Mouse (Mus musculus): ENCODE measurements at regions not wholly inside any gene's neighbourhood (a gene's known extent, or its start where the extent isn't known, plus 50 kb on each side); places are given as distances from the start of the nearest gene placed in this dataset.
A peak's percentile ranks its signal among the peaks of the same experiment; 100 is the strongest.

GRCm38 (mm10) chr1:121842381-121843075 is 274.7 kb upstream of the Ddx18 start:
- H3K27me3 ChIP-seq (ENCODE audit: poor library complexity, severe bottlenecking): no peaks in the 10 kb centered on the region
- no peak for DNase-seq (ENCODE audit: extremely low spot score, low spot score)
- WGBS: 64% methylated on average over 3 of the region's 3 CpGs
- H3K27ac ChIP-seq: no peak overlapping the region
- no peaks in the 10 kb centered on the region for H3K9me3 ChIP-seq
- no peak overlapping the region for H3K4me3 ChIP-seq
- no peaks in the 10 kb centered on the region for H3K4me1 ChIP-seq
- H3K36me3 ChIP-seq (replicated peaks): no peaks in the 10 kb centered on the region

GRCm38 (mm10) chr1:121833559-121833958 is 265.8 kb upstream of the Ddx18 start:
- WGBS: 46% methylated on average over 2 of the region's 2 CpGs
- no peak overlapping the region for H3K4me3 ChIP-seq
- H3K4me1 ChIP-seq: no peaks in the 10 kb centered on the region
- H3K36me3 ChIP-seq (replicated peaks): no peaks in the 10 kb centered on the region
- H3K9me3 ChIP-seq: no peaks in the 10 kb centered on the region
- DNase-seq (ENCODE audit: extremely low spot score, low spot score): no peak
- H3K27ac ChIP-seq: no peak overlapping the region
- no peaks in the 10 kb centered on the region for H3K27me3 ChIP-seq (ENCODE audit: poor library complexity, severe bottlenecking)

- Histone ChIP-seq H3K27ac (no peak overlapping the region), H3K4me1 (no peaks in the 10 kb centered on the region), H3K27me3 (ENCODE audit: poor library complexity, severe bottlenecking) (no peaks in the 10 kb centered on the region), H3K36me3 (replicated peaks) (no peaks in the 10 kb centered on the region), H3K4me3 (no peak overlapping the region), H3K9me3 (no peaks in the 10 kb centered on the region)
- 62% methylated on average over 2 of the region's 2 CpGs for WGBS
- no peak for DNase-seq (ENCODE audit: extremely low spot score, low spot score)
Observed at GRCm38 (mm10) chr1:121830242-121830641, 262.5 kb upstream of the Ddx18 start.

GRCm38 (mm10) chr1:121822950-121823349 is 255.2 kb upstream of the Ddx18 start:
- H3K4me1 ChIP-seq: no peaks in the 10 kb centered on the region
- no peaks in the 10 kb centered on the region for H3K27me3 ChIP-seq (ENCODE audit: poor library complexity, severe bottlenecking)
- H3K9me3 ChIP-seq: no peaks in the 10 kb centered on the region
- H3K27ac ChIP-seq: no peak overlapping the region
- H3K36me3 ChIP-seq (replicated peaks): no peaks in the 10 kb centered on the region
- DNase-seq (ENCODE audit: extremely low spot score, low spot score): no peak
- WGBS: 92% methylated on average over 4 of the region's 4 CpGs
- no peak overlapping the region for H3K4me3 ChIP-seq

- H3K4me1 ChIP-seq: no peaks in the 10 kb centered on the region
- no peaks in the 10 kb centered on the region for H3K27me3 ChIP-seq (ENCODE audit: poor library complexity, severe bottlenecking)
- H3K36me3 ChIP-seq (replicated peaks): no peaks in the 10 kb centered on the region
- H3K27ac ChIP-seq: no peak overlapping the region
- WGBS: 76% methylated on average over 2 of the region's 2 CpGs
- H3K4me3 ChIP-seq: no peak overlapping the region
- DNase-seq (ENCODE audit: extremely low spot score, low spot score): no peak
- H3K9me3 ChIP-seq: no peaks in the 10 kb centered on the region
Observed at GRCm38 (mm10) chr1:121803338-121803737, 235.5 kb upstream of the Ddx18 start.

DNA sequence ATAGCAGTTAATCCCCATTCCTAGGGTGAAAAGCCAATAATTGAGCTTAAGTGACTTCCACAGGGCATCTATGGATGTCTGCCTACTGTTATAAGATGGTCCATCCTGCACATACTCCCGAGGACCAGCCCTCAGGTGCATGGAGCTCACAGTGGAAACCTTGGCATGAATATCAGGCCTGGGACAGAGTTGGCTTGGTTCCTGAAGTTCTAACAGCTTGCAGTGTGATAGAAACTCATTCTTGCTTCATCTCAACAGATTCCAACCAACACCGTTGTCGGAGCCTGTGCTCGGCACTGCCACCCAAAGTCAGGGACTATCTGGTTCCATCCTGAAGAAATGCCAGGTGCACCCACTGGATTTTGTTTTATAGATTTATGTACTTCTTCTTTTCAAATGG is 234.7 kb upstream of the Ddx18 start:
- Histone ChIP-seq H3K4me1 (no peaks in the 10 kb centered on the region), H3K27ac (no peak overlapping the region), H3K4me3 (no peak overlapping the region), H3K9me3 (no peaks in the 10 kb centered on the region), H3K36me3 (replicated peaks) (no peaks in the 10 kb centered on the region), H3K27me3 (ENCODE audit: poor library complexity, severe bottlenecking) (no peaks in the 10 kb centered on the region)
- WGBS: 94% methylated on average over 4 of the region's 4 CpGs
- DNase-seq (ENCODE audit: extremely low spot score, low spot score): no peak

GRCm38 (mm10) chr1:121798502-121798901 is 230.7 kb upstream of the Ddx18 start:
- Histone ChIP-seq H3K36me3 (replicated peaks) (no peaks in the 10 kb centered on the region), H3K27me3 (ENCODE audit: poor library complexity, severe bottlenecking) (no peaks in the 10 kb centered on the region), H3K4me1 (no peaks in the 10 kb centered on the region), H3K4me3 (no peak overlapping the region), H3K9me3 (no peaks in the 10 kb centered on the region), H3K27ac (no peak overlapping the region)
- DNase-seq (ENCODE audit: extremely low spot score, low spot score): no peak
- WGBS: 87% methylated on average over 12 of the region's 12 CpGs

DNA sequence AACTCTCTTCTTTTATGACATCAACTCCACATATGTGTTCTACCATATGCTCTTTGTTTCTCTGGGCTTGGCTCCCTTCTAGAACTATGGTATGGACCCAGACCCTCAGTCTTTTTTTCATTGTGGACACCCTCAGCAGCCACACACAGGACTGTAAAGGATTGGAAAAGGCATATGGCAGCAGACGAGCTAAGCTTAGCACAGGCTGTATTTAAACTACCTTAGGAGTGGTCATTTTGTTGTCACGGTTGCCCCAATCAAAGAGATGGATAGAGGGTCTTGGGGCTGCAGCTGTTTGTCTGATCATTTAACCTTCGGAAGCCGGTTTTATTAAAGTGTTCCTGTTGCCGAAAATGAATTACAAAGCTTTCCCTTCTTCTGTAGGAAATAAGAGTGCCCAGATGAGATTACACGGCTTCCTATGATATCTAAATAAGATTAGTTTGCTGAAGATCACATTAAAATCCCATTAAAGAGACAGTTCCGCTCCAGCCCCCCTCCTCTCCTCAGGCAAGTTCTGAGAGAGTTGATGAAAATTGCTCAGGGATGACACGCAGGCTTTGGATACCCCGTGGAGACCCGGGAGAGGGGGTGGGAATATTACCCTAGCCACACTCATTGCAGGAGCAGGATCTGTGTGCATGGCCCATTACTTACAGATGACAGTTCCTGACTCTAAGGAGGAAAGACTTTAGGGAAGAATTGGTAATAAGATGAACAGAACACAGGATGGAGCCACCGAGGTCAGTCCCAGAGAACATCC is 227.4 kb upstream of the Ddx18 start:
- H3K4me3 ChIP-seq: no peak overlapping the region
- H3K4me1 ChIP-seq: no peaks in the 10 kb centered on the region
- WGBS: 82% methylated on average over 11 of the region's 11 CpGs
- H3K9me3 ChIP-seq: no peaks in the 10 kb centered on the region
- no peaks in the 10 kb centered on the region for H3K27me3 ChIP-seq (ENCODE audit: poor library complexity, severe bottlenecking)
- no peak overlapping the region for H3K27ac ChIP-seq
- no peak for DNase-seq (ENCODE audit: extremely low spot score, low spot score)
- no peaks in the 10 kb centered on the region for H3K36me3 ChIP-seq (replicated peaks)

DNA sequence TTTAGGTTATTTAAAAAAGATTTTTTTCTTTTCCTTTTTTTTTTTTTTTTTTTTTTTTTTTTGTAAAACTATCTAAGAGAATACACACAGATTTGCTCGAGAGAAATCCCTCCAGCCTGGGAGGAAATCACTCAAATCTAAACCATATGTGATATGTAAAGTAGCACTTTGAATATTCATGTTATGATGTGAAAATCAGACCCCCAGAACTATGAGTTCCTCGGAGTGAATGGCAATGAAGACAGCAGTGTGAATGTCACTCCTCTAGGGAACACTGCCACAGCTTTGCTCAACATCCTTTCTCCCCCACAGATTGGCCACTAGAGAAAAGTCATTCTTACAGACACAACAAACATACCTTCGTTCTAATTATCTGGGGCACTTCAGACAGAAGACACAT is 217.8 kb upstream of the Ddx18 start:
- no peaks in the 10 kb centered on the region for H3K27me3 ChIP-seq (ENCODE audit: poor library complexity, severe bottlenecking)
- H3K27ac ChIP-seq: no peak overlapping the region
- H3K36me3 ChIP-seq (replicated peaks): no peaks in the 10 kb centered on the region
- no peak for DNase-seq (ENCODE audit: extremely low spot score, low spot score)
- no peaks in the 10 kb centered on the region for H3K9me3 ChIP-seq
- no peak overlapping the region for H3K4me3 ChIP-seq
- 71% methylated on average over 3 of the region's 3 CpGs for WGBS
- H3K4me1 ChIP-seq: no peaks in the 10 kb centered on the region

DNA sequence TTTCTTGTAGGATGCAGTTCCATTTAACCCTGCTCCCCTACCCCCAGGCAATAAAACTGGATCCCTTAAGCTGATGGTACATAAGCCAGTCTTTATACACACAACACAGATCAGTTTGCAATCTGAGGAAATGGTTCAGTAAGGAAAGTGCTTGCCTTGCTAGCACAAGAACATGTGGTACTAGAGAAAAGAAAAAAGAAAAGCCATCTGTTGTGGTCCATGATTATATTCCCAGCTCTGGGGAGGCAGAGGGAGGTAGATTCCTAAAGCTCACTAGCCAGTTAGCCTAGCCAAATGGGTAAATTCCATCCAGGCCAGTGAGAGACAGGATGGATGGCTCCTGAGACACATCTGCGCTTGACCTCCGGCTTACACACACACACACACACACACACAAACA is 206.2 kb upstream of the Ddx18 start:
- Histone ChIP-seq H3K4me1 (peaks cover 13% of the 10 kb centered on the region), H3K36me3 (replicated peaks) (no peaks in the 10 kb centered on the region), H3K27ac (no peak overlapping the region), H3K27me3 (ENCODE audit: poor library complexity, severe bottlenecking) (no peaks in the 10 kb centered on the region), H3K4me3 (no peak overlapping the region), H3K9me3 (no peaks in the 10 kb centered on the region)
- whole genome bisulfite sequencing: 88% methylated on average over 2 of the region's 2 CpGs
- DNase-seq (ENCODE audit: extremely low spot score, low spot score): no peak

DNA sequence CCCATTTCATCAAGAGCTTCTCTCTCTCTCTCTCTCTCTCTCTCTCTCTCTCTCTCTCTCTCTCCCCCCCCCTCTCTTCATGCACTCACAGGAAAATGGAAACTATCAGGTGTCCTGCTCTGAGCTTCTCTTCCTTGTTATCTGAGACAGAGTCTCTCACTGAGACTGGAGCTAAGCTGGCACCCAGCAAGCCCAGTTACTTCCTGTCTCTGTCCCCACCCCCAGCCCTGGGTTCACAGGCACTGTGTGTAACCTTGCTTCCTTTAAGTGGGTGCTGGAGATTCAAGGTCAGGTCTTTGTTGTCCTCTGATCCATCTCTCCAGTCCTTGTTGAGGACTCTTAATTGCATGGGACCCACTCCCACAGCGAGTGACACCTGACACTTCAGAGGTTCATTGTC is 203.7 kb upstream of the Ddx18 start:
- DNase-seq (ENCODE audit: extremely low spot score, low spot score): peak; percentile 14

DNA sequence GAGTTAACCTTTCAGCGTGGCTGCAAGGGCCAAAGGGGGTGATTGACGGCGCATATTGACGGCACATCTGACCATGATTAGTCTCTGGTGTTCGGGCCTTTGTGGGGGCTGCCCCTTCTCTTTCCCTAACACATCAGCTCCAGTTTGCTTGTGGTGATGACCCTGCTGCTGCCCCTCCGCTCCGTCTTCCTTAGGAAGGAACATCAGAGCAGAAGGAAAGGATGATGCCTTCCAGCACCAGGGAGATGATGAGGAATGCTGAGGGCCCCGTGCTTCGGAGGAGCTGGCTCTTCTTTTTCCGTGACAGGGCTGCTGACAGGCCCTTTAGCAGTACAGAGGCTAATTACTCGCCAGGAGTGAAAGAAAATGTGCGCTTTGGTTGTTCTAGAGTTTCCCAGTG is 203.1 kb upstream of the Ddx18 start:
- H3K27me3 ChIP-seq (ENCODE audit: poor library complexity, severe bottlenecking): no peaks in the 10 kb centered on the region
- H3K4me3 ChIP-seq: no peak overlapping the region
- H3K36me3 ChIP-seq (replicated peaks): no peaks in the 10 kb centered on the region
- H3K4me1 ChIP-seq: peaks cover 13% of the 10 kb centered on the region
- WGBS: 67% methylated on average over 12 of the region's 12 CpGs
- DNase-seq (ENCODE audit: extremely low spot score, low spot score): peak; percentile 26
- peak overlapping the region; percentile 66; the same call in 1 of the 2 replicates for H3K27ac ChIP-seq
- no peaks in the 10 kb centered on the region for H3K9me3 ChIP-seq

More for the DNA sequence above, 203.7 kb upstream of the Ddx18 start:
- Histone ChIP-seq H3K27ac (peak overlapping the region; percentile 66), H3K9me3 (no peaks in the 10 kb centered on the region), H3K4me1 (peaks cover 13% of the 10 kb centered on the region), H3K4me3 (no peak overlapping the region), H3K27me3 (ENCODE audit: poor library complexity, severe bottlenecking) (no peaks in the 10 kb centered on the region), H3K36me3 (replicated peaks) (no peaks in the 10 kb centered on the region)
- WGBS: 88% methylated on average over 1 of the region's 1 CpGs

GRCm38 (mm10) chr1:121760086-121760485 is 192.3 kb upstream of the Ddx18 start:
- Histone ChIP-seq H3K4me3 (no peak overlapping the region), H3K36me3 (replicated peaks) (no peaks in the 10 kb centered on the region), H3K4me1 (peaks cover 8% of the 10 kb centered on the region; the same call in 1 of the 2 replicates), H3K27me3 (ENCODE audit: poor library complexity, severe bottlenecking) (no peaks in the 10 kb centered on the region), H3K27ac (no peak overlapping the region), H3K9me3 (no peaks in the 10 kb centered on the region)
- WGBS: 85% methylated on average over 3 of the region's 3 CpGs
- no peak for DNase-seq (ENCODE audit: extremely low spot score, low spot score)
